Mouse (Mus musculus) midbrain, embryonic 15.5 days (tissue): ENCODE results near the gene Bco2. TPM values are rescaled to one million over a fixed set of nuclear protein-coding genes. Genes with fewer than 3 reads are reported as not detected.

Source experiments
- polyA plus RNA-seq: library from polyadenylated mRNA; unstranded; fragments of >200 nt; fragmentation: Nextera tagmentation; extraction: Ambion mirVana; gene quantifications from 2 replicates; pipeline ENCODE4 v1.2.1, GENCODE M21; 2015

Gene Bco2
- polyA plus RNA-seq, 1 experiment from 2014 or later = 0.45 TPM

Other genes with a start within 250 kb of the Bco2 start
- 113 and 125 TPM in 2 replicates for gene Rpl10-ps3, start 210.2 kb downstream of the Bco2 start, polyA plus RNA-seq
- 0.63 and 0.88 TPM in 2 replicates for gene Plet1, start 60.7 kb downstream of the Bco2 start, polyA plus RNA-seq
- gene Pts, start 26.5 kb downstream of the Bco2 start, polyA plus RNA-seq = 106 and 111 TPM in 2 replicates
- 19.3 and 19.6 TPM in 2 replicates for gene Il18, start 354 bp downstream of the Bco2 start, polyA plus RNA-seq
- gene Tex12, start 6.1 kb upstream of the Bco2 start, polyA plus RNA-seq = 0.18 and 0.26 TPM in 2 replicates
- gene Sdhd, start 48.6 kb upstream of the Bco2 start, polyA plus RNA-seq = 232 and 244 TPM in 2 replicates
- 322 and 333 TPM in 2 replicates for gene Timm8b, start 48.7 kb upstream of the Bco2 start, polyA plus RNA-seq
- 4.7 and 5.6 TPM in 2 replicates for gene Pih1d2, start 62.1 kb upstream of the Bco2 start, polyA plus RNA-seq
- gene Nkapd1, start 62.3 kb upstream of the Bco2 start, polyA plus RNA-seq = 20.0 and 20.3 TPM in 2 replicates
- gene Dlat, start 104.6 kb upstream of the Bco2 start, polyA plus RNA-seq = 43.9 and 51.9 TPM in 2 replicates
- 33.0 and 37.9 TPM in 2 replicates for gene Dixdc1, start 184.3 kb upstream of the Bco2 start, polyA plus RNA-seq
- gene 2310030G06Rik, start 191.4 kb upstream of the Bco2 start, polyA plus RNA-seq = 1.5 and 2.3 TPM in 2 replicates
- gene Cryab, start 196.1 kb upstream of the Bco2 start, polyA plus RNA-seq = 10.7 and 11.8 TPM in 2 replicates
- gene Hspb2, start 197.2 kb upstream of the Bco2 start, polyA plus RNA-seq = 0.87 and 1.1 TPM in 2 replicates
- gene Fdxacb1, start 213.1 kb upstream of the Bco2 start, polyA plus RNA-seq = 12.0 and 12.3 TPM in 2 replicates
- 60.3 and 63.1 TPM in 2 replicates for gene Alg9, start 219.8 kb upstream of the Bco2 start, polyA plus RNA-seq
- 52.3 TPM in 2 replicates for gene 1110032A03Rik, start 220.3 kb upstream of the Bco2 start, polyA plus RNA-seq